Mouse (Mus musculus) hindlimb bud, embryonic 11.5 days (tissue): Measurements from ENCODE around the gene Zc2hc1b.

Experiments used
- DNase-seq: peaks from one replicate; pipeline ENCODE4 v3.0.0-alpha.2; 2012; ENCODE audit warnings: low read depth, low spot score; ENCODE audit errors: extremely low spot score

Gene Zc2hc1b

DNA sequence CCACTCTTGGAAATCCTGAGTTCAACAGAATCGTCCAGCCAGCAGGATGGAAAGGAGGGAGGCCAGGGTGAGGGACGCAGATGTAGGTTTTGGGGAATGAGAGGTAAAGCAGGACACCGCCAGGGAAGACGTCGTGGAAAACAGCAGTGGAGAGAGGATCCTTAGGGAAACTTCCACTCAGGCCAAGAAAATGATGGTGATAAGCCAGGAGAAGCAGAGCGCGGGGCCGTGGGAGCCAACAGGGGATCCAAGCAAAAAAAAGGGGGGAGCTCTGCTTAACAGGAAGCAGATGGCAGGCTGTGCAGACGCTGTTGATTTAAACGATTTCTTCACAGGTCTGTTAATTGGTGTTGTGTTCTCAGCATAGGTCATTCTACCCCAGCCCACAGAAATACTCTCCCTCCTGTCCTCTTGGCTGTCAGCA, 5.0 kb downstream of the Zc2hc1b start:
- no peak for DNase-seq

GRCm38 (mm10) chr10:13171461-13171860, 6.4 kb downstream of the Zc2hc1b start:
- DNase-seq, result no peak

GRCm38 (mm10) chr10:13170739-13171448, 6.9 kb downstream of the Zc2hc1b start:
- DNase-seq, result peak; percentile 35

GRCm38 (mm10) chr10:13168461-13168860, 9.4 kb downstream of the Zc2hc1b start:
- no peak for DNase-seq

- no peak for DNase-seq
Measured at GRCm38 (mm10) chr10:13162031-13162430, 15.8 kb downstream of the Zc2hc1b start.

DNA sequence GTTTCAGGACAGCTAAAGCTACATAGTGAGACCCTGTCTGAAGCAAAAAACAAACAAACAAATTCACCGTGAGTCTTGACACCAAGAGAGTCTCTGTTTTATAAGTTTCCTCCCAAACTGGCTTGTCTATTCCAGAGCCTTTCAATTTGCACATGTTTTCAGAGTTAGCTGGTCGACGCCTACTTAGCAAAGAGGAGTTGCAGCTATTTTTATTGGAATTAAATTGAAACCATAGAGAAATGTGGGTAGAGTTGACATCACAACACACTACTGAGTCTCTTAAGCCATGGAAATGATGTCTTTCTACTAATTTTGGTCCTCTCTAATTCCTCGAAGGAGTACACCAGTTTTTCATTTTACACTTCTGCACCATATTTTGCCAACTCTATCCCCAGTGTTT, 16.9 kb downstream of the Zc2hc1b start:
- DNase-seq, result no peak

- no peak for DNase-seq
Measured at GRCm38 (mm10) chr10:13155377-13155776, 22.4 kb downstream of the Zc2hc1b start.

DNA sequence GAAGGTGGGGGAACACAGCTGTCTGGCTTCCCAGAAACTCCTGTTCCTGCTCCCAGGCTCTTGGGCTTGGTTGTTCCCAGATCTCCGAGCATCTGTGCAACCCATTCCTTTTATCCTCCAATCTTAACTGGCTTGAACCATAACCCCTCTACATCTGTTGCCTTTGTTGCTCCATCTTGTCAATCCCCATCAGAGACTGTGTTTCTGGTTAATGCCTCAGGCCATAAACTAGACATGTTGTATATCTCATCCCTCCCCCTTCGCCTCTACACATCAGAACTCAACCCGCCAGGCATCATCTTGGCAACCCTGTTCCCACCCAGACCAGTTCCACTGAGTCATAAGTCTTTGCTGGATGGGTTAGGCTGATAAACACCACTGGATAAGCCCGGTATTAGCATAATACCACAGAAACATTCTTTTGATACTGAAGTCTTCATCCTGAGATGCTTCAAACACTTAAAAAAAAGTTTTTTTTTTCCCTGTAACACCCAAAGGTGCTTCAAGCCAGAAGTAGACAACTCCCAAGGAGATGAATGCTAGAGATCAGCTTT, 24.9 kb downstream of the Zc2hc1b start:
- DNase-seq, result no peak

GRCm38 (mm10) chr10:13151353-13151752, 26.5 kb downstream of the Zc2hc1b start:
- DNase-seq, result no peak

GRCm38 (mm10) chr10:13150435-13150834, 27.4 kb downstream of the Zc2hc1b start:
- DNase-seq, result no peak

- no peak for DNase-seq
Measured at GRCm38 (mm10) chr10:13140434-13140833, 37.4 kb downstream of the Zc2hc1b start.

DNA sequence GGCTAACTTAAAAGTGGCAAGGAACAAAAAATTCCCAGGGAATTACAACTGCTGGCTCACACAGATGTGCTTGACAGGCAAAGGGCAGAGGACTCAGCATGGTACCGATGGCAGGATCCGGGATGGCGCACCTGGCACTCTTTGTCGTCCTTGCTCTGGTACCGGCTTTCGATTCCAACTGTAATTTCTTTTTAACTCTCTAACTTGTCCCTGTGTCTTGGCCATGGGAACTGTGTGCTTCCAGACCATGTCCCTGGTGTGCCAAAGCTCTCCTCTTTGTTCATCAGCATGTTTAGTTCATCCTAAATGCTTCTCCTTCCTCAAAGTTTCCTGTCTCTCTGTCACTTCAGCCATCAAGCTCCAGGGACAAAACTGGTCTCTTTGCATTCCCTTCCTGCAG, 39.9 kb downstream of the Zc2hc1b start:
- DNase-seq, result no peak

- DNase-seq, result no peak
Measured at GRCm38 (mm10) chr10:13135751-13136150, 42.1 kb downstream of the Zc2hc1b start.

DNA sequence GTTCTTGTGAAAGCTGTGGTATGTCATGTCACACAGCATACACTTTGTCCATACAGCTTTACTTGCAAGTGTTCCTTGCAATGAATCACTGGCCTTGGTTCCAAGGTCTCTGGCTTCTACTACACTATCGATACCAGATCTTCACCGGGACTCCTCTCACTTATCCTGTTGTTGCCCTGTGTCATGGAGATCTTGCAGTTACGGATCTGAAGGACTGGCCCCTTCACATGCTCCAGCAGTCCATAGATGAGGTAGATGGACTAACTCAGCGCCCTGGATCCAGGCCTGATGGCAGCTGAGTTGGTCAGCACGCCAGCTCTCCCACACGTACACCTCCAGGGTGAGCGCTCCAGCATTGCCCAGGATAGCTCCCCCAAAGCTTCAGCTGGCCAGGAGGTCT, 42.5 kb downstream of the Zc2hc1b start:
- no peak for DNase-seq

DNA sequence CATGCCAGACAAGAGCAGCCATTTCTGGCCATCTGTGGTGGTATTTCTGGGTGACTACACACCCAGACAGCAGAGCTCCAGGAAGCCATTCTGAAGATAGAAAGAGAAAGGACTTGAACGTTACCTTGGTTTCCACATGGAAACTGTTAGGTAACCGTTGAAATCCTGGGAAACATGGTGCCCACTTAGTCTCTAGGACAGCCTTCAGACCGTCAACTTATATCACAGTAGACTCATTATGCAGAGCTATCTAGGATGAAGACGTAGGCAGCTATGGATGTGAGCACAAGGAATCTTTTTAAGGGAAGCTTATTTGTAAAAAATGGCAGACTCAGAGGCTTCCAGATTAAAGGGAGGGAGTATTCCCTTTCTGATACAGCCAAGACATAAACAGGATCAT, 44.0 kb downstream of the Zc2hc1b start:
- DNase-seq, result no peak

- no peak for DNase-seq
Measured at GRCm38 (mm10) chr10:13127946-13128345, 49.9 kb downstream of the Zc2hc1b start.

- no peak for DNase-seq
Measured at GRCm38 (mm10) chr10:13127335-13127734, 50.5 kb downstream of the Zc2hc1b start.

GRCm38 (mm10) chr10:13125811-13126210, 52.0 kb downstream of the Zc2hc1b start:
- DNase-seq, result no peak

- no peak for DNase-seq
Measured at GRCm38 (mm10) chr10:13119300-13119699, 58.5 kb downstream of the Zc2hc1b start.

DNA sequence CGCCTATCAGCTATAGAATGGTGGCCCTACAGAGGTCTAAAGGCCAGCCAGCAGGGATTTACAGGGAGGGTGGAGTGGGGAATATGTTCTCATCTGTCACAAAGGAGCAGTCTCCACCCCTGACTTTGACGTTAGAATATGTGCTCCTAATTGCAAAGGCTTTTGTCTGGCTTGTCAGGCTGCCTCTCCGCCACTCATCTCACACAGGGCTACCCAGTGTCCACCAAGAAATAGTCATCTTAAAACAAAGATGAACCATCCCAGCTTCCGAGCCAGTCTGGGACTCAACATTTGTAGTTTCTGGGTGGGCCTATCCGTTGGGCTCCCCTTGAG, 59.1 kb downstream of the Zc2hc1b start:
- no peak for DNase-seq

GRCm38 (mm10) chr10:13118024-13118769, 59.6 kb downstream of the Zc2hc1b start:
- DNase-seq, result no peak
